Mouse (Mus musculus) liver, embryonic 13.5 days (tissue): ENCODE data around the gene Sh2d1a. TPM values are rescaled to one million over a fixed set of nuclear protein-coding genes. Genes with fewer than 3 reads are reported as not detected.
A peak's percentile ranks its signal among the peaks of the same experiment; 100 is the strongest.

Experiments
- ATAC-seq: fragments of 200-750 bp; cut with Nextera tagmentation; 2 replicates; pipeline ENCODE4 v1.8.0; 2017; ENCODE audit warnings: low read depth, mild to moderate bottlenecking, moderate number of reproducible peaks, moderate library complexity
- DNase-seq: peaks from one replicate; pipeline ENCODE4 v3.0.0; 2022
- H3K27ac ChIP-seq: fragments of 300-500 bp; sonication (generic); 2 replicates; pipeline ENCODE4 v1.5.1; 2015; ENCODE audit warnings: moderate library complexity, mild to moderate bottlenecking, inconsistent platforms
- H3K27me3 ChIP-seq: fragments of 300-500 bp; sonication (generic); 2 replicates; pipeline ENCODE4 v1.6.1; 2015; ENCODE audit warnings: mild to moderate bottlenecking, inconsistent platforms
- H3K36me3 ChIP-seq: fragments of 300-500 bp; sonication (generic); 2 replicates; pipeline ENCODE4 v1.6.1; 2015; ENCODE audit warnings: mild to moderate bottlenecking, inconsistent platforms
- H3K4me1 ChIP-seq: fragments of 300-500 bp; sonication (generic); replicated peaks from 2 replicates; pipeline ENCODE4 v1.6.1; 2015; ENCODE audit warnings: inconsistent platforms
- H3K4me2 ChIP-seq: fragments of 300-500 bp; sonication (generic); 2 replicates; pipeline ENCODE4 v1.6.1; 2015; ENCODE audit warnings: inconsistent platforms, mild to moderate bottlenecking, moderate library complexity
- H3K4me3 ChIP-seq: fragments of 300-500 bp; sonication (generic); replicated peaks from 2 replicates; pipeline ENCODE4 v1.5.1; 2015; ENCODE audit warnings: mild to moderate bottlenecking, inconsistent platforms
- H3K9ac ChIP-seq: fragments of 300-500 bp; sonication (generic); 2 replicates; pipeline ENCODE4 v1.6.1; 2015; ENCODE audit warnings: mild to moderate bottlenecking, inconsistent platforms
- H3K9me3 ChIP-seq: fragments of 300-500 bp; sonication (generic); replicated peaks from 2 replicates; pipeline ENCODE4 v1.6.1; 2016; ENCODE audit warnings: inconsistent platforms
- whole genome bisulfite sequencing: fragments of 180-500 bp; shearing (Covaris S2); methylation state at CpG from one replicate; pipeline ENCODE4 v1.1.7; 2015; ENCODE audit not compliant: insufficient replicate concordance; 5-methylcytosine and 5-hydroxymethylcytosine counted together
- polyA plus RNA-seq: library from polyadenylated mRNA; unstranded; fragments of >200 nt; fragmentation: Nextera tagmentation; extraction: Ambion mirVana; gene quantifications from 2 replicates; pipeline ENCODE4 v1.2.1, GENCODE M21; 2015

Sh2d1a gene
- polyA plus RNA-seq, result not detected in 2 replicates

GRCm38 (mm10) chrX:42502291-42503043 lies at the start of gene Sh2d1a:
Sh2d1a (plus strand) TSS chrX:42502453.
- Histone ChIP-seq H3K4me1 (no peaks in the 10 kb centered on the region), H3K36me3 (no peaks in the 10 kb centered on the region), H3K9ac (no peak within 1 kb of the TSS), H3K9me3 (no peaks in the 10 kb centered on the region), H3K27ac (no peak within 1 kb of the TSS), H3K4me3 (no peak within 1 kb of the TSS), H3K4me2 (no peak within 1 kb of the TSS), H3K27me3 (no peaks in the 10 kb centered on the region)
- ATAC-seq (no peak), DNase-seq (no peak)
- WGBS, result 68% methylated on average over 13 of the region's 13 CpGs

- H3K9me3 ChIP-seq, result no peaks in the 10 kb centered on the region
- H3K27ac ChIP-seq, result no peak overlapping the region
- H3K36me3 ChIP-seq, result no peaks in the 10 kb centered on the region
- H3K9ac ChIP-seq, result no peak overlapping the region
- no peak overlapping the region for H3K4me2 ChIP-seq
- no peak overlapping the region for H3K4me3 ChIP-seq
- DNase-seq, result no peak
- ATAC-seq, result no peak
- no peaks in the 10 kb centered on the region for H3K4me1 ChIP-seq
- H3K27me3 ChIP-seq, result no peaks in the 10 kb centered on the region
- 69% methylated on average over 1 of the region's 1 CpGs for WGBS
Observed at GRCm38 (mm10) chrX:42453001-42453400, 49.3 kb upstream of the Sh2d1a start.

GRCm38 (mm10) chrX:42454533-42454932 lies 47.7 kb upstream of the Sh2d1a start:
- H3K9me3 ChIP-seq, result no peaks in the 10 kb centered on the region
- DNase-seq, result no peak
- no peak overlapping the region for H3K9ac ChIP-seq
- H3K4me1 ChIP-seq, result no peaks in the 10 kb centered on the region
- no peak overlapping the region for H3K4me2 ChIP-seq
- H3K4me3 ChIP-seq, result no peak overlapping the region
- 59% methylated on average over 7 of the region's 7 CpGs for WGBS
- no peak for ATAC-seq
- H3K36me3 ChIP-seq, result no peaks in the 10 kb centered on the region
- H3K27me3 ChIP-seq, result no peaks in the 10 kb centered on the region
- H3K27ac ChIP-seq, result no peak overlapping the region

- ATAC-seq (no peak), DNase-seq (no peak)
- Histone ChIP-seq H3K4me2 (no peak within 1 kb of the TSS), H3K9me3 (no peaks in the 10 kb centered on the region), H3K4me3 (no peak within 1 kb of the TSS), H3K4me1 (no peaks in the 10 kb centered on the region), H3K36me3 (no peaks in the 10 kb centered on the region), H3K9ac (no peak within 1 kb of the TSS), H3K27ac (no peak within 1 kb of the TSS), H3K27me3 (no peaks in the 10 kb centered on the region)
- WGBS, result 80% methylated on average over 16 of the region's 16 CpGs
Observed at GRCm38 (mm10) chrX:42489446-42489845, 12.8 kb upstream of the Sh2d1a start, which contains the start of gene Tex13c2. Tex13c2 (plus strand) TSS chrX:42489691.

GRCm38 (mm10) chrX:42490336-42490735 lies 11.9 kb upstream of the Sh2d1a start:
- no peaks in the 10 kb centered on the region for H3K36me3 ChIP-seq
- H3K4me2 ChIP-seq, result no peak overlapping the region
- DNase-seq (no peak), ATAC-seq (no peak)
- no peak overlapping the region for H3K4me3 ChIP-seq
- WGBS, result 74% methylated on average over 8 of the region's 8 CpGs
- no peaks in the 10 kb centered on the region for H3K9me3 ChIP-seq
- H3K4me1 ChIP-seq, result no peaks in the 10 kb centered on the region
- no peak overlapping the region for H3K9ac ChIP-seq
- no peak overlapping the region for H3K27ac ChIP-seq
- H3K27me3 ChIP-seq, result no peaks in the 10 kb centered on the region

- Histone ChIP-seq H3K4me1 (no peaks in the 10 kb centered on the region), H3K27me3 (no peaks in the 10 kb centered on the region), H3K36me3 (no peaks in the 10 kb centered on the region), H3K9me3 (no peaks in the 10 kb centered on the region), H3K27ac (no peak overlapping the region), H3K4me2 (no peak overlapping the region), H3K9ac (no peak overlapping the region), H3K4me3 (no peak overlapping the region)
- ATAC-seq, result no peak
- DNase-seq, result no peak
Observed at GRCm38 (mm10) chrX:42500538-42500937, 1.7 kb upstream of the Sh2d1a start.

- WGBS, result 49% methylated on average over 2 of the region's 2 CpGs
Observed at GRCm38 (mm10) chrX:42511105-42511504, 8.9 kb downstream of the Sh2d1a start.

GRCm38 (mm10) chrX:42512567-42512966 lies 10.3 kb downstream of the Sh2d1a start:
- Histone ChIP-seq H3K9me3 (no peaks in the 10 kb centered on the region), H3K27ac (no peak overlapping the region), H3K9ac (no peak overlapping the region), H3K4me3 (no peak overlapping the region), H3K27me3 (no peaks in the 10 kb centered on the region), H3K4me1 (no peaks in the 10 kb centered on the region), H3K36me3 (no peaks in the 10 kb centered on the region), H3K4me2 (no peak overlapping the region)
- DNase-seq (no peak), ATAC-seq (no peak)

More at GRCm38 (mm10) chrX:42511105-42511504, 8.9 kb downstream of the Sh2d1a start:
- H3K27me3 ChIP-seq, result no peaks in the 10 kb centered on the region
- no peaks in the 10 kb centered on the region for H3K36me3 ChIP-seq
- no peaks in the 10 kb centered on the region for H3K4me1 ChIP-seq
- no peak overlapping the region for H3K27ac ChIP-seq
- no peaks in the 10 kb centered on the region for H3K9me3 ChIP-seq
- no peak for DNase-seq
- no peak overlapping the region for H3K4me3 ChIP-seq
- ATAC-seq, result no peak
- H3K4me2 ChIP-seq, result no peak overlapping the region
- H3K9ac ChIP-seq, result no peak overlapping the region

- Histone ChIP-seq H3K9ac (no peak overlapping the region), H3K4me1 (no peaks in the 10 kb centered on the region), H3K9me3 (no peaks in the 10 kb centered on the region), H3K27me3 (no peaks in the 10 kb centered on the region), H3K27ac (no peak overlapping the region), H3K4me2 (no peak overlapping the region), H3K4me3 (no peak overlapping the region), H3K36me3 (no peaks in the 10 kb centered on the region)
- no peak for DNase-seq
- no peak for ATAC-seq
- 62% methylated on average over 2 of the region's 2 CpGs for WGBS
Observed at GRCm38 (mm10) chrX:42522868-42523267, 20.6 kb downstream of the Sh2d1a start.

- Histone ChIP-seq H3K4me2 (no peak overlapping the region), H3K27me3 (no peaks in the 10 kb centered on the region), H3K9ac (no peak overlapping the region), H3K4me1 (no peaks in the 10 kb centered on the region), H3K36me3 (no peaks in the 10 kb centered on the region), H3K9me3 (no peaks in the 10 kb centered on the region), H3K4me3 (no peak overlapping the region), H3K27ac (no peak overlapping the region)
- ATAC-seq (no peak), DNase-seq (no peak)
- 66% methylated on average over 4 of the region's 4 CpGs for WGBS
Observed at GRCm38 (mm10) chrX:42530703-42531102, 28.4 kb downstream of the Sh2d1a start.

- no peak for ATAC-seq
- no peaks in the 10 kb centered on the region for H3K27me3 ChIP-seq
- 34% methylated on average over 3 of the region's 3 CpGs for WGBS
- H3K4me3 ChIP-seq, result peak overlapping the region; percentile 32
- no peak overlapping the region for H3K27ac ChIP-seq
- no peak for DNase-seq
- no peaks in the 10 kb centered on the region for H3K4me1 ChIP-seq
- no peaks in the 10 kb centered on the region for H3K36me3 ChIP-seq
- no peaks in the 10 kb centered on the region for H3K9me3 ChIP-seq
- peak overlapping the region; percentile 43 for H3K4me2 ChIP-seq
- H3K9ac ChIP-seq, result no peak overlapping the region
Observed at GRCm38 (mm10) chrX:42540030-42540755, 37.9 kb downstream of the Sh2d1a start.

GRCm38 (mm10) chrX:42540756-42541053 lies 38.5 kb downstream of the Sh2d1a start:
- Histone ChIP-seq H3K36me3 (no peaks in the 10 kb centered on the region), H3K4me1 (no peaks in the 10 kb centered on the region), H3K27me3 (no peaks in the 10 kb centered on the region), H3K4me2 (no peak overlapping the region), H3K27ac (no peak overlapping the region), H3K4me3 (peak overlapping the region; percentile 32), H3K9me3 (no peaks in the 10 kb centered on the region), H3K9ac (no peak overlapping the region)
- 21% methylated on average over 5 of the region's 5 CpGs for WGBS
- ATAC-seq (no peak), DNase-seq (peak; percentile 8)
